Mouse (Mus musculus) mouse trophoblast stem cell (cell line): ENCODE data around the gene Rxra.

ENCODE experiments used
- in situ Hi-C, 2 experiments: fragments of 300-500 bp; cut with MseI, MboI; formaldehyde crosslinking; loops; 2 replicates in 1 of 2; 3 replicates in 1 of 2; pipeline ENCODE4 v1.15.1; 2025

Rxra gene

GRCm38 (mm10) chr2:27802493-27802892, 126.3 kb downstream of the Rxra start:
- in situ Hi-C loops = no loop called here

- in situ Hi-C loops = no loop called here
These were observed 130.5 kb downstream of the Rxra start for GRCm38 (mm10) chr2:27806691-27807090.

- in situ Hi-C loops = no loop called here
These were observed 131.4 kb downstream of the Rxra start for GRCm38 (mm10) chr2:27807684-27808083.

- in situ Hi-C loops = no loop called here
These were observed 133.7 kb downstream of the Rxra start for GRCm38 (mm10) chr2:27809897-27810296.
